Mouse (Mus musculus) intestine, embryonic 14.5 days (tissue): ENCODE measurements around the gene Tnc. TPM values are rescaled to one million over a fixed set of nuclear protein-coding genes. Genes with fewer than 3 reads are reported as not detected.

Experiments
- ATAC-seq: fragments of 200-750 bp; cut with Nextera tagmentation; replicated peaks from 2 replicates; pipeline ENCODE4 v1.8.0; 2017; ENCODE audit warnings: low read depth, moderate number of reproducible peaks, moderate TSS enrichment, moderate library complexity; ENCODE audit not compliant: low FRiP score, low TSS enrichment
- DNase-seq: peaks from one replicate; pipeline ENCODE4 v3.0.0-alpha.2; 2018; ENCODE audit warnings: low spot score
- H3K27ac ChIP-seq: fragments of 300-500 bp; sonication (generic); 2 replicates; pipeline ENCODE4 v1.5.1; 2014; ENCODE audit warnings: low read depth, mild to moderate bottlenecking, control low read depth
- H3K27me3 ChIP-seq: fragments of 300-500 bp; sonication (generic); replicated peaks from 2 replicates; pipeline ENCODE4 v1.6.1; 2014; ENCODE audit warnings: low read length, control low read depth; ENCODE audit not compliant: control insufficient read depth, insufficient read depth
- H3K36me3 ChIP-seq: fragments of 300-500 bp; sonication (generic); 2 replicates; pipeline ENCODE4 v1.6.1; 2014; ENCODE audit warnings: low read length, control low read depth; ENCODE audit not compliant: control insufficient read depth, insufficient read depth
- H3K4me1 ChIP-seq: fragments of 300-500 bp; sonication (generic); replicated peaks from 2 replicates; pipeline ENCODE4 v1.6.1; 2014; ENCODE audit warnings: low read length, control low read depth, mixed read lengths; ENCODE audit not compliant: control insufficient read depth, insufficient read depth
- H3K4me2 ChIP-seq: fragments of 300-500 bp; sonication (generic); 2 replicates; pipeline ENCODE4 v1.6.1; 2014; ENCODE audit warnings: low read length
- H3K4me3 ChIP-seq: fragments of 300-500 bp; sonication (generic); 2 replicates; pipeline ENCODE4 v1.5.1; 2014; ENCODE audit warnings: low read depth, low read length, control low read depth, mixed read lengths
- H3K9ac ChIP-seq: fragments of 300-500 bp; sonication (generic); 2 replicates; pipeline ENCODE4 v1.6.1; 2014; ENCODE audit warnings: mild to moderate bottlenecking, low read length
- H3K9me3 ChIP-seq: fragments of 300-500 bp; sonication (generic); 2 replicates; pipeline ENCODE4 v1.6.1; 2016; ENCODE audit warnings: low read length, control low read depth; ENCODE audit not compliant: control insufficient read depth
- WGBS: fragments of 180-500 bp; shearing (Covaris S2); extraction: QIAGEN DNeasy Blood & Tissue Kit; methylation state at CpG from one replicate; pipeline ENCODE4 v1.1.7; 2014; 5-methylcytosine and 5-hydroxymethylcytosine counted together
- polyA plus RNA-seq: library from polyadenylated mRNA; unstranded; fragments of >200 nt; fragmentation: Nextera tagmentation; extraction: Ambion mirVana; gene quantifications from 2 replicates; pipeline ENCODE4 v1.2.1, GENCODE M21; 2014

Tnc gene
- polyA plus RNA-seq, 1 experiment from 2014 or later = 5.9 TPM

DNA sequence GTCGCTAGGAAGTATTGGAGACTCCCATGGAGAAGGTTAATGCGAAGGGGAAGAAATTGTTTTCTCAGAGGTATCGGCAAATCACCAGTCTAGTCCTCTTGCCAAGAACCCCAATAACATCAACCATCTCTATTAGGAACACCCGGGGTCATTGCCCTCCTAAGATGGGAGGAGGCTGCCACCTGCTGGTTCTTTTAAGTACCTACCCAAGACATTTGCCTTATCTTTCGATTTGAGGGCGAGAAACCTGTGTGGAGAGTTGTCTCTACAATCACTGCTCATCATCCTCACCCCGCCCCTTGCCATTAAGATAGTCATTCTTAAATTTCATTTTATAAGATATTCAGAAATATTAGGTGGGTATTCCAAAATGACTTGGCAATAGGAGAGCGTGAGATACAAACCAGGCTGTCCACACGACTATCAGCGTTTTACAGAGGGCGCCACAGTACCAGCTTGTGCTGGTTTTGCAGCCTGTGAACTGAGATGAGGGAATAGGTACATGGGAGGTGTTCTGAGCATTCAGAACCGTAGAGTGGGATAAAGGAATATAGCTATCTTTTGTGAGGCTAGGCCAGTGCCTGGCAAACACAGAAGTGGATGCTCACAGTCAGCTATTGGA, 98.6 kb downstream of the Tnc start:
- no peak overlapping the region for H3K4me3 ChIP-seq
- no peaks in the 10 kb centered on the region for H3K36me3 ChIP-seq
- DNase-seq (peak; percentile 70), ATAC-seq (no peak)
- H3K4me2 ChIP-seq = peak overlapping the region; percentile 22; the same call in 1 of the 2 replicates
- H3K27me3 ChIP-seq = no peaks in the 10 kb centered on the region
- H3K27ac ChIP-seq = no peak overlapping the region
- 40% methylated on average over 12 of the region's 12 CpGs for WGBS
- H3K4me1 ChIP-seq = no peaks in the 10 kb centered on the region
- H3K9ac ChIP-seq = no peak overlapping the region
- H3K9me3 ChIP-seq = no peaks in the 10 kb centered on the region

DNA sequence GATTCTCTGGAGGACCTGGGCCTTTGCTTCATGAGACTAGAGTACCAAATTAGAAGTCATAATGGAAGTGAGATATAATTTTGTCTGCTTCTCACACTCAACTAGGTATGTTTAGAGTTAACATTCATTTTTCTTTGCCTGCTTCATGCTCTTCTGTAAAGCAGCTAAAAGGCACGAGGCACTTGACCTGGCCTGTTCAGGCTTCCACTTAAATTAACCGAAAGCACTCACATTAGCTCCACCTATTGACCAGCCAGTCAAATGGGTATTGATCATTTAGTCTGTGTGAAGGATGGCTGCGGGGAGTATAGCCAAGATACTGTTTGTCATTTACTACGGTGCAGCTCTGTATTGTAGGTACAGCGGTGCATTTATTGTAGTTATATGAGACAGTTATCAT, 103.0 kb downstream of the Tnc start:
- DNase-seq = peak; percentile 27
- Histone ChIP-seq H3K27ac (no peak overlapping the region), H3K4me3 (no peak overlapping the region), H3K9me3 (no peaks in the 10 kb centered on the region), H3K9ac (no peak overlapping the region), H3K4me2 (no peak overlapping the region), H3K27me3 (no peaks in the 10 kb centered on the region), H3K4me1 (no peaks in the 10 kb centered on the region), H3K36me3 (no peaks in the 10 kb centered on the region)
- no peak for ATAC-seq
- 66% methylated on average over 5 of the region's 5 CpGs for WGBS

DNA sequence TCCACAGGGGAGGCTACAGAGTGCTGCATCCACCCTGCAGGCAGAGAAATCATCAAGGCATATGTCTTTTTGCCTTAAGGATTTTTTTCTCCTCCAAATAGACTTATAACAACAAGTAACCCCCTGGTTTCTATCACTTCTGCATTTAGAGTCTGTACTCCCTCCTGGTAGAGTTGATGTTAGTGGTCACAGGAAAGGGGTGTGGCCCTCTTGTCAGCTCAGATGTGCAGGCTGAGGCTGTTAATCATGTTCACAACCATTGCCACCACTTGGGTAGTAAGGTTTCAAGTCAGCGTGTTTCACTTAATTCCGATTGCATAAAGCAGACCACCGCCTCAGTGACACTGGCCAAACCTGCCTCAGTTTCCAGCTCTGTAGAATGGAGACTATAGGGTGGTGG, 103.9 kb downstream of the Tnc start:
- no peaks in the 10 kb centered on the region for H3K4me1 ChIP-seq
- peak; percentile 43 for DNase-seq
- no peaks in the 10 kb centered on the region for H3K9me3 ChIP-seq
- no peak overlapping the region for H3K9ac ChIP-seq
- WGBS = 91% methylated on average over 3 of the region's 3 CpGs
- no peak for ATAC-seq
- H3K27ac ChIP-seq = no peak overlapping the region
- no peak overlapping the region for H3K4me3 ChIP-seq
- no peak overlapping the region for H3K4me2 ChIP-seq
- no peaks in the 10 kb centered on the region for H3K36me3 ChIP-seq
- H3K27me3 ChIP-seq = no peaks in the 10 kb centered on the region

DNA sequence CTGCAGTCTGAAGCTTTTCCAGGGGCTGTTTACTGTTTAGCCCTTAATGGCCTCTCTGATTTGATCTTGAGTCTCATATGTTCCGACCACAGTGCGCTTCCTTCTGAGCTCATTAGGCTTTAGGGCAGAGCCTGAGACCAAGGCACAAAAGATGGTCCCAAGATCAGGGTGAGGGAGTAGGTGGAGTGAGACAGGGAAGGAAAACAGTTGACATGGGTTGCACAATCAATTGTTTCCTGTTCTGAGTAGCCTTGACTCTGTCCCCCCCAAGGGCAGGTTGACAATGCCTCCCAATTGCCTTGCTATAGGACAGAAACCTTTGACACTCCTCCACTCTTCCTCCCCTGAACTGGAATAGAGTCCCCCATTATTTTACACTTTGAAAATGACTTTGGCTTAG, 105.4 kb downstream of the Tnc start:
- Histone ChIP-seq H3K9ac (no peak overlapping the region), H3K4me1 (no peaks in the 10 kb centered on the region), H3K27ac (no peak overlapping the region), H3K36me3 (no peaks in the 10 kb centered on the region), H3K4me3 (no peak overlapping the region), H3K9me3 (no peaks in the 10 kb centered on the region), H3K27me3 (no peaks in the 10 kb centered on the region), H3K4me2 (no peak overlapping the region)
- ATAC-seq (no peak), DNase-seq (no peak)
- 88% methylated on average over 2 of the region's 2 CpGs for WGBS

DNA sequence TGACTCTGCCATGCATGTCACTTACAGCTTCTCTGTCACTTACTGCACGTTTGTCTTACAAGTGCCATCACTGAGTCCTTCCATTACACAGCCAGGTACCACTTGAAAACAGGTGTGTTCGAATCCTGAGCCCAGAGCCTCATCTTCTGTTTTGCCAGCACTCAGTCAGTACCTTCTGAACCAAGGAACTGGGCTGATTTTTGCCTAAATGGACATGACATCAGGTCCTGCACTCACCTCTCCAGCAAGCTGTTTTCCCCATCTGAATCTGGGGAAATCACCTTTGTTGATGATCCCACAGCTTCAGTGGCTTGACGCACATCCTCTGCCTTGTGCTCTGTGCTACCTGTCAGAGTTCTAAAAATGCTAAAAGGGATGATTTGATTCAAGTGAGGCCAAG, 107.4 kb downstream of the Tnc start:
- ATAC-seq (no peak), DNase-seq (no peak)
- no peaks in the 10 kb centered on the region for H3K36me3 ChIP-seq
- no peaks in the 10 kb centered on the region for H3K9me3 ChIP-seq
- no peak overlapping the region for H3K4me2 ChIP-seq
- no peaks in the 10 kb centered on the region for H3K27me3 ChIP-seq
- 72% methylated on average over 3 of the region's 3 CpGs for WGBS
- H3K9ac ChIP-seq = no peak overlapping the region
- H3K27ac ChIP-seq = no peak overlapping the region
- no peak overlapping the region for H3K4me3 ChIP-seq
- no peaks in the 10 kb centered on the region for H3K4me1 ChIP-seq

DNA sequence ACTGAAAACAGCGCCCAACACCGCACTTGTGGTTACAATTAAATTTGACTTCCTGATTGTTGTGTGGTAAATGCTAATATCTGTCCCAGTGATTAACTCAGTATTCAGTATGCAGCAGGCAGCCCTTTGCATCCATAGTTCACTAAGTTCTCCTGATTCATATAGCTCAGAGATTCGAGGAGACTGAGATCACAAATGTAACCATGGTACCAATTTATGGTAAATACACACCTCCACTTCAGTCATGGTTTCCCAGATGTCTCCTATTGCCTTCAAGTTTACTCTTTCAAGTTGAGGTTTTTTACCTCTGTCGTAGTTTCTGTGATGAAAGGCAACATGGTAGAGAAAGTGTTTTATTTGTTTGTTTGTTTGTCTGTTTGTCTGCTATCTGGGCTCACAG, 110.9 kb downstream of the Tnc start:
- Histone ChIP-seq H3K9me3 (no peaks in the 10 kb centered on the region), H3K4me3 (no peak overlapping the region), H3K27ac (no peak overlapping the region), H3K4me2 (no peak overlapping the region), H3K36me3 (no peaks in the 10 kb centered on the region), H3K27me3 (no peaks in the 10 kb centered on the region), H3K4me1 (no peaks in the 10 kb centered on the region), H3K9ac (no peak overlapping the region)
- DNase-seq = no peak
- WGBS = 86% methylated on average over 4 of the region's 4 CpGs
- ATAC-seq = no peak

DNA sequence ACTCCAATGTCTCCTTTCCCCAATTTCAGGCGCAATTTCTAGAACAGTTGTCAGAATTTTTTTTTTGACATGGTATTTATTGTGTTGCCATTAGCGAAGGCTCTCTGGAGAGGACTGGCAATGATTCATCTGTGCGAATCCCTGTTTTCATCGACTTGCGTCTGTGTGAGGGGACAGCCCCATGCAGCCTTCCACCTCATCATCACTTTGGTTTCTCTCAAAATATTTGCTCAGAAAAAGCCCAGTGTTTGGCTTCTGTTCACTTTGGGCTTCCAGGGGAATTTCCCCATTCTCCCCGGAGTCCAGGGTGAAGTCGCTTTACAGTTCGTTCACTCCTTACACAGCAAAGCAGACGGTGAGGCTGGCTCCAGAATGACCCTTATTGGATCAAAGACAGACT, 111.5 kb downstream of the Tnc start:
- H3K9me3 ChIP-seq = no peaks in the 10 kb centered on the region
- no peaks in the 10 kb centered on the region for H3K27me3 ChIP-seq
- WGBS = 65% methylated on average over 9 of the region's 9 CpGs
- DNase-seq = no peak
- H3K27ac ChIP-seq = no peak overlapping the region
- no peak overlapping the region for H3K9ac ChIP-seq
- ATAC-seq = no peak
- no peaks in the 10 kb centered on the region for H3K36me3 ChIP-seq
- H3K4me1 ChIP-seq = no peaks in the 10 kb centered on the region
- H3K4me3 ChIP-seq = no peak overlapping the region
- no peak overlapping the region for H3K4me2 ChIP-seq

DNA sequence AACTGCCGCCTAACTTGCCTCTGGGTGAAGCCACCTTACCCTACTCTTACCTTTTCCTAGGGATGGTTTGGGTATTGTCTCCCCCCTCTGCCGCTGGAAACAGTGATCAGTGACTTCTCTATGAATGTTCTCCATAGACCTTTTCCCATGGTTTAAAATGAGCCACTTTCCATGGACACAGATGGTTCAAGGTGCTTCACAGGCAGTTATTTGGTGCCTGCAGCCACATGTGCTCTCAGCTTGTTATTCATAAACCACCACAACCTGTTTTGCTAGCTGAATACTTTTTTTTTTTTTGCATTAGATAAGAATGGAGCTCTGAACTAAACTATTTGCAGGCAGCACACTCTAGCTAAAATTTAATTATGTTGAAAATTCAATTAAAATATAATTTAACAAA, 116.0 kb downstream of the Tnc start:
- H3K27me3 ChIP-seq = no peaks in the 10 kb centered on the region
- WGBS = 90% methylated on average over 2 of the region's 2 CpGs
- no peak overlapping the region for H3K27ac ChIP-seq
- no peaks in the 10 kb centered on the region for H3K4me1 ChIP-seq
- no peak for DNase-seq
- no peaks in the 10 kb centered on the region for H3K36me3 ChIP-seq
- no peaks in the 10 kb centered on the region for H3K9me3 ChIP-seq
- ATAC-seq = no peak
- H3K4me2 ChIP-seq = no peak overlapping the region
- H3K4me3 ChIP-seq = no peak overlapping the region
- no peak overlapping the region for H3K9ac ChIP-seq

DNA sequence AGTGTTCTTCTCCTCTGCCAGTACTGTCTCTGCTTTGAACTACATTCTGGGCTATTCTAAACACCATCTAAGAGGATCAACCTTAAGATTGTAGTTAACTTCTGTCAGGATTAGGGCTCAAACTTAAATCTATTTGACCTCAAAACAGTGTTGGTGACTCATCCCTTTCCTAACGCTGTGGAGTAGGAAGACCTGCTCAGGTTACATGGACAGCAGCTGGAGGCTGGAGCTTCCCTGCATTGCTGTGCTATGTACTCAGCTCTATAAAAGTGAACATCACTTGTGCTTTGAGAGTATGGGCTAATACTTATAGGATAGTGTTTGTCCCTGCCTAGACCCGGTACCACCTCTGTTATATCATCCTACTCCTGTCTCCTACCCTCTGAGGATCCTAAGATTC, 117.3 kb downstream of the Tnc start:
- H3K27me3 ChIP-seq = no peaks in the 10 kb centered on the region
- no peak overlapping the region for H3K4me3 ChIP-seq
- no peak for DNase-seq
- H3K4me2 ChIP-seq = no peak overlapping the region
- H3K4me1 ChIP-seq = no peaks in the 10 kb centered on the region
- 55% methylated on average over 2 of the region's 2 CpGs for WGBS
- no peaks in the 10 kb centered on the region for H3K36me3 ChIP-seq
- H3K9ac ChIP-seq = no peak overlapping the region
- no peak for ATAC-seq
- H3K9me3 ChIP-seq = no peaks in the 10 kb centered on the region
- no peak overlapping the region for H3K27ac ChIP-seq
